Mouse (Mus musculus): ENCODE measurements around the gene Vmn1r180. TPM values are rescaled to one million over a fixed set of nuclear protein-coding genes. Genes with fewer than 3 reads are reported as not detected.
"Not testable (repeated sequence)": the region's sequence is repeated elsewhere in the genome, so short reads cannot be mapped to it uniquely, and the experiment has no call there.

Vmn1r180 gene
- not detected for polyA plus RNA-seq (2012; fragmentation: generic; extraction: Trizol)

DNA sequence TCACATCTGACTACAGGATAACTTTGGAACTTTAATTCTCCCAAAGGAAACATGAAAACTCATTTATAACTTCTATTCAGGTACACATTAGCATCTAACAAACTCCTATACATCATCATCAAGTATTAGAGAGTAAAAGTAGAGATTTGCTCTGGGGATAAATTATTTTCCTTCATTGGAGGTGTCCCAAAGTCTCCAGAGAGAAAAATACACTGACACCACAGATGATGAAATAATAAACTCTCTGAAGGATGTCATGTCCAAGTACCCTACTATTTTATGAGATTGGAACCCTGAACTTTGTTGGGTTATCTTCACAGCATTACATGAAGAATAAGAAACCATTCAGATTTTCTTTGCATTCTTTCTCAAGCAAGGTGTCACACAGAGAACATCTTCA lies at the start of gene Vmn1r180:
TSS of gene Vmn1r180 (plus strand) at position 301 of the 400 bp plus-strand sequence.
- no peak within 1 kb of the TSS for H3K4me3 ChIP-seq
- H3K27me3 ChIP-seq (ENCODE audit: control insufficient read depth, insufficient read depth, insufficient read length): no peaks in the 10 kb centered on the region
- no peak within 1 kb of the TSS for H3ac ChIP-seq (ENCODE audit: control insufficient read depth, insufficient read length)
- H3K36me3 ChIP-seq (ENCODE audit: control insufficient read depth, insufficient read depth): no peaks in the 10 kb centered on the region
- H3K4me2 ChIP-seq (ENCODE audit: low read depth): no peak within 1 kb of the TSS
- TF ChIP-seq TCF3 (IDR thresholded peaks at IDR 0.05; ENCODE audit: insufficient read length, low read depth) (no peak), POLR2AphosphoS2 (IDR thresholded peaks at IDR 0.05; ENCODE audit: insufficient read length, low read depth) (no peak), MYOD1 (IDR thresholded peaks at IDR 0.05; ENCODE audit: control insufficient read depth in 1 of 3, insufficient read length in 2 of 3, low read depth in 2 of 3) (no peak), E2F4 (IDR thresholded peaks at IDR 0.05; ENCODE audit: insufficient read depth) (no peak), POLR2A (IDR thresholded peaks at IDR 0.05; ENCODE audit: insufficient read length, low read depth) (no peak), CEBPB (IDR thresholded peaks at IDR 0.05; ENCODE audit: insufficient read depth, poor library complexity, severe bottlenecking) (no peak), MYOG (IDR thresholded peaks at IDR 0.05; ENCODE audit: control insufficient read depth in 1 of 3, insufficient read depth in 1 of 3, insufficient read length in 2 of 3, low read depth in 2 of 3) (no peak)
- H3K79me2 ChIP-seq (ENCODE audit: control insufficient read depth, insufficient read depth): no peaks in the 10 kb centered on the region

DNA sequence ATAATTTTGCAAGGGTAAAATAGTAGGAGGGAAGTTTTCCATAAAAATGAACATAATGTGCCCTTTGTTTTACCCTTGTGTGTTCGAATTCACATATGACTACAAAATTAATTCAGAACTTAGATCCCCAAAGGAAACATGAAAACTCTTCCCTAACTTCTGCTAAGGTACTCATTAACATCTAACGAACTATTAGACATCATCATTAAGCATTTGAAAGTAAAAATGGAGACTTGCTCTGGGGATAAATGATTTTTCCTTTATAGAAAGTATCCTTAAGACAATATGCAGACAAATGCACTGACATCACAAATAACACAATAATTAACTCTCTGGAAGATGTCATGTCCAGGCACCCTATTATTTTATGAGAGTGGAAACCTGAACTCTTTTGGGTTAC lies 23.8 kb upstream of the Vmn1r180 start, which contains the start of gene Vmn1r179:
TSS of gene Vmn1r179 (plus strand) at position 301 of the 400 bp plus-strand sequence.
- Histone ChIP-seq H3K4me3 (no peak within 1 kb of the TSS), H3K79me2 (ENCODE audit: control insufficient read depth, insufficient read depth) (no peaks in the 10 kb centered on the region), H3ac (ENCODE audit: control insufficient read depth, insufficient read length) (no peak within 1 kb of the TSS), H3K4me2 (ENCODE audit: low read depth) (no peak within 1 kb of the TSS), H3K36me3 (ENCODE audit: control insufficient read depth, insufficient read depth) (no peaks in the 10 kb centered on the region), H3K27me3 (ENCODE audit: control insufficient read depth, insufficient read depth, insufficient read length) (no peaks in the 10 kb centered on the region)
- TF ChIP-seq MAX (IDR thresholded peaks at IDR 0.05; ENCODE audit: low read depth) (no peak), TCF3 (IDR thresholded peaks at IDR 0.05; ENCODE audit: insufficient read length, low read depth) (no peak)

DNA sequence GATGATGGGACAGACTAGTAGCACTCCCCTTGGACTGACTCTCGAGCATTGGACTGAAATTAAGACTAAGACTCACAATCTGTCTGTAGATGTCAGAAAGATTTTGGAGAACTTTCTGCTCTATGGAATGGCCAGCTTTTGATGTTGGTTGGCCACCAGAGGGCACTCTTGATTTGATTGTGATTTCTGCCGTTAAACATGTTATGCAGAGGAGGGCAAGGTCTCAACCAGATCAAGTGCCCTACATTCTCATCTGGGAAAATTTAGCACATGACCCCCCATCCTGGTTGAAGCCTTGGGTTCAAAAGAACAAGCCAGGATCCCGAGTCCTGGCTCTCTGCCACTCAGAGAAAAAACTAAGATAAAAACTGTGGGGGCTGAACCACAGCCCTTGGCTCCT lies 17.6 kb downstream of the Vmn1r180 start:
- not testable (repeated sequence) for H3K36me3 ChIP-seq (ENCODE audit: control insufficient read depth, insufficient read depth); H3ac ChIP-seq (ENCODE audit: control insufficient read depth, insufficient read length); H3K79me2 ChIP-seq (ENCODE audit: control insufficient read depth, insufficient read depth); H3K4me2 ChIP-seq (ENCODE audit: low read depth); H3K27me3 ChIP-seq (ENCODE audit: control insufficient read depth, insufficient read depth, insufficient read length); H3K4me3 ChIP-seq

DNA sequence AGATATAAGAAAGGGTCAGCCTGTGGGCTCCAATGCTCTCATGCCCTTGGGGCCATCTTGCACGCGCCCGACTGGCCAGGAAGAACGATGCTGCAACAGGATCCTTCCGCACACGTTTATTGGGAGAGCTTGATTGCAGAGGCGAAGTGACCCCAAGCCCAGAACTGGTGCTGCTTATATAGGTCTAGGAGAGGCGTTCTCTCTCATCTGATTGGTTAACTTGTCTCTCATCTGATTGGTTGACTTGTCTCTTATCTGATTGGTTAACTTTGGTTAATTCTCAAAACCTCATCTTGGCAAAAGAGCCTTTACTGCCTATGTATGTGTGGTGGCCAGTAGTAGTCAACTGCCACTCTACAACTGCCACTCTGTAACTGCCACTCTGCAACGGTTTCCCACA lies 23.9 kb downstream of the Vmn1r180 start, which contains the start of gene Vmn1r181:
TSS of gene Vmn1r181 (plus strand) at position 301 of the 400 bp plus-strand sequence.
- not testable (repeated sequence) for H3K27me3 ChIP-seq (ENCODE audit: control insufficient read depth, insufficient read depth, insufficient read length); H3K79me2 ChIP-seq (ENCODE audit: control insufficient read depth, insufficient read depth); H3K4me3 ChIP-seq; H3K36me3 ChIP-seq (ENCODE audit: control insufficient read depth, insufficient read depth); H3ac ChIP-seq (ENCODE audit: control insufficient read depth, insufficient read length); H3K4me2 ChIP-seq (ENCODE audit: low read depth)

DNA sequence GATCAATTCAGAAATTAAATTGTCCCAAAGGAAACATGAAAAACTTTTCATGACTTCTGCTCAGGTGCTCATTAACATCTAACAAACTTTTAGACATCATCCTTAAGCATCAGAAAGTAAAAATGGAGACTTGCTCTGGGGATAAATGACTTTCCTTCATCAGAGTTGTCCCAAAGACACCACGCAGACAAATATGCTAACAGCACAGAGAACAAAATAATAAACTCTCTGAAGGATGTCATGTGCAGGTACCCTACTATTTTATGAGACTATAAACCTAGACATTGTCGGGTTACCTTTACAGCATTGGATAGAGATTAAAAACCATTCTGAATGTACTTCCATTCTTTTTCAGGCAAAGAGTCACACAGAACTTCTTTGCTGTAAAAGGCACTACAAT lies 51.0 kb downstream of the Vmn1r180 start, which contains the start of gene V1rd19:
TSS of gene V1rd19 (plus strand) at position 301 of the 400 bp plus-strand sequence.
- Histone ChIP-seq H3K4me2 (ENCODE audit: low read depth) (no peak within 1 kb of the TSS), H3K4me3 (no peak within 1 kb of the TSS), H3K36me3 (ENCODE audit: control insufficient read depth, insufficient read depth) (no peaks in the 10 kb centered on the region), H3K79me2 (ENCODE audit: control insufficient read depth, insufficient read depth) (no peaks in the 10 kb centered on the region), H3ac (ENCODE audit: control insufficient read depth, insufficient read length) (no peak within 1 kb of the TSS), H3K27me3 (ENCODE audit: control insufficient read depth, insufficient read depth, insufficient read length) (no peaks in the 10 kb centered on the region)
- no peak for TF ChIP-seq MYOG (IDR thresholded peaks at IDR 0.05; ENCODE audit: control insufficient read depth in 1 of 3, insufficient read depth in 1 of 3, insufficient read length in 2 of 3, low read depth in 2 of 3)
- no peak for TF ChIP-seq MAX (IDR thresholded peaks at IDR 0.05; ENCODE audit: low read depth)

Other genes starting within 250 kb of the Vmn1r180 start
- not detected for gene Vmn1r173, start 249.9 kb upstream of the Vmn1r180 start, polyA plus RNA-seq (2012; fragmentation: generic; extraction: Trizol)
- gene Vmn1r174, start 198.4 kb upstream of the Vmn1r180 start, polyA plus RNA-seq (2012; fragmentation: generic; extraction: Trizol): not detected
- gene Vmn1r175, start 140.0 kb upstream of the Vmn1r180 start, polyA plus RNA-seq (2012; fragmentation: generic; extraction: Trizol): not detected
- gene Vmn1r176, start 113.3 kb upstream of the Vmn1r180 start, polyA plus RNA-seq (2012; fragmentation: generic; extraction: Trizol): not detected
- not detected for gene Vmn1r177, start 84.2 kb upstream of the Vmn1r180 start, polyA plus RNA-seq (2012; fragmentation: generic; extraction: Trizol)
- not detected for gene Vmn1r178, start 58.6 kb upstream of the Vmn1r180 start, polyA plus RNA-seq (2012; fragmentation: generic; extraction: Trizol)
- gene Vmn1r179, start 23.7 kb upstream of the Vmn1r180 start, polyA plus RNA-seq (2012; fragmentation: generic; extraction: Trizol): not detected
- not detected for gene Vmn1r181, start 24.0 kb downstream of the Vmn1r180 start, polyA plus RNA-seq (2012; fragmentation: generic; extraction: Trizol)
- not detected for gene V1rd19, start 51.1 kb downstream of the Vmn1r180 start, polyA plus RNA-seq (2012; fragmentation: generic; extraction: Trizol)
- not detected for gene Vmn1r183, start 102.6 kb downstream of the Vmn1r180 start, polyA plus RNA-seq (2012; fragmentation: generic; extraction: Trizol)
- gene Zfp180, start 131.3 kb downstream of the Vmn1r180 start, polyA plus RNA-seq (2012; fragmentation: generic; extraction: Trizol): 9.0 TPM
- gene Zfp112, start 161.7 kb downstream of the Vmn1r180 start, polyA plus RNA-seq (2012; fragmentation: generic; extraction: Trizol): 1.2 TPM
- 2.0 TPM for gene Zfp235, start 183.5 kb downstream of the Vmn1r180 start, polyA plus RNA-seq (2012; fragmentation: generic; extraction: Trizol)
- gene Zfp114, start 224.4 kb downstream of the Vmn1r180 start, polyA plus RNA-seq (2012; fragmentation: generic; extraction: Trizol): not detected